In the genomic region with DNA sequence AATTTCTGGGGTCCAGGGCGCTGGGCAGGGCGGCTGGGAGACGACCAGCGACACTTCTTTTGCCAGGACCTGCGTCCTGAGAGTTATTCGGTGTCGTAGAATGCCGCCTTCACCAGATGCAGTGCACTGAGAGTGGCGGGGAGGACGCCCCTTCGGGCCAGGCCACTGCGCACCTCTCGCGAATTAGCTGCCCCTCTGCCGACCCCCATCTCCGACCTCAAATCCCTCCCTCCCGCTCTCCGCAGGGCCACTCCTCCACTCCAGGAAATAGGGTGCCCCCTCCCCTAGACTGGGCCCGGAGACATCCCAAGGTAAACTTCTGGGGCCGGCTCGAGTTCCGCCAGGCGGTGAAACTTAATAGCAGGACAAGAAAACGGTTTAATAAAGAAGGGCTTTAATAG, we compare ENCODE assay signal across 10 mouse cellular contexts. TPM values are rescaled to one million over a fixed set of nuclear protein-coding genes. Genes with fewer than 3 reads are reported as not detected.
A peak's percentile ranks its signal among the peaks of the same experiment; 100 is the strongest.
DNase-seq lines count a peak whose midpoint lies in the region; ATAC-seq and TF ChIP-seq lines count a peak whose summit lies in the region.
"Had no signal": no experiment of that assay in that cellular context is flagged by ENCODE, and none has a peak within 500 bp of the region (broad histone marks: within the 10 kb centered on the region; RNA-seq: fewer than 3 reads in every experiment).

No protein-coding gene starts in this region.

- no peak for TF ChIP-seq EP300 in ES-Bruce4 (IDR thresholded peaks at IDR 0.05; ENCODE audit: insufficient read depth, low read depth, low read length)

- no peak overlapping the region for H3K9ac ChIP-seq in heart, embryonic 16.5 days (ENCODE audit: low read length)
- no peak overlapping the region for H3K9ac ChIP-seq in ES-Bruce4 (ENCODE audit: low read depth, poor library complexity, severe bottlenecking)
- no peak overlapping the region for H3K9ac ChIP-seq in embryonic facial prominence, embryonic 15.5 days
- no peak overlapping the region for H3K9ac ChIP-seq in limb, embryonic 12.5 days (replicated peaks)

- WGBS in heart, embryonic 16.5 days, result 1% methylated on average over 24 of the region's 24 CpGs
- WGBS in embryonic facial prominence, embryonic 15.5 days, result under 1% methylated on average over 24 of the region's 24 CpGs
- under 1% methylated on average over 24 of the region's 24 CpGs for WGBS in limb, embryonic 12.5 days

- TF ChIP-seq POLR2A in ES-Bruce4 (IDR thresholded peaks at IDR 0.05; ENCODE audit: insufficient read depth, low read length), result no peak

- no peak for DNase-seq in heart, adult 9 months (ENCODE audit: low spot score in 2 of 2)
- DNase-seq in Muller cell, postnatal 12 days (ENCODE audit: inconsistent ontology term), result no peak
- no peak for DNase-seq in left cerebral cortex, postnatal 4 days
- DNase-seq: thymus, adult 2 months had no signal

- no peaks in the 10 kb centered on the region for H3K36me3 ChIP-seq in heart, embryonic 16.5 days (ENCODE audit: control insufficient read depth, insufficient read depth)
- no peaks in the 10 kb centered on the region for H3K36me3 ChIP-seq in ES-Bruce4 (ENCODE audit: control insufficient read depth, insufficient read depth, low read length, poor library complexity, severe bottlenecking)
- H3K36me3 ChIP-seq in embryonic facial prominence, embryonic 15.5 days, result no peaks in the 10 kb centered on the region
- no peaks in the 10 kb centered on the region for H3K36me3 ChIP-seq in limb, embryonic 12.5 days

- peaks cover 20% of the 10 kb centered on the region for H3K4me1 ChIP-seq in heart, embryonic 16.5 days (ENCODE audit: control insufficient read depth, insufficient read depth, low read length)
- H3K4me1 ChIP-seq in ES-Bruce4 (ENCODE audit: control insufficient read depth, insufficient read depth, low read length), result no peaks in the 10 kb centered on the region
- H3K4me1 ChIP-seq in embryonic facial prominence, embryonic 15.5 days, result peaks cover 33% of the 10 kb centered on the region
- peaks cover 38% of the 10 kb centered on the region for H3K4me1 ChIP-seq in limb, embryonic 12.5 days (replicated peaks)

- no peak overlapping the region for H3K27ac ChIP-seq in heart, embryonic 16.5 days (ENCODE audit: low read length)
- H3K27ac ChIP-seq in ES-Bruce4 (ENCODE audit: insufficient read depth, low read length), result no peak overlapping the region
- H3K27ac ChIP-seq in embryonic facial prominence, embryonic 15.5 days (replicated peaks), result no peak overlapping the region
- H3K27ac ChIP-seq in limb, embryonic 12.5 days, result no peak overlapping the region

- no peak for ATAC-seq in heart, embryonic 16.5 days (replicated peaks; ENCODE audit: extremely low read depth, insufficient read depth, low FRiP score)
- ATAC-seq in embryonic facial prominence, embryonic 15.5 days (ENCODE audit: insufficient number of reproducible peaks, low FRiP score, low TSS enrichment, low read depth), result no peak
- no peak for ATAC-seq in limb, embryonic 12.5 days (ENCODE audit: insufficient number of reproducible peaks, insufficient read depth, low FRiP score, low TSS enrichment, low read depth)
- ATAC-seq in inflammation-experienced regulatory T-cells, adult 6 months, result no peak

- H3K27me3 ChIP-seq in heart, embryonic 16.5 days (ENCODE audit: control insufficient read depth, insufficient read depth, low read length), result peaks cover 87% of the 10 kb centered on the region
- H3K27me3 ChIP-seq in ES-Bruce4 (ENCODE audit: control insufficient read depth, insufficient read depth, low read length, poor library complexity, severe bottlenecking), result peaks cover 47% of the 10 kb centered on the region
- peaks cover 97% of the 10 kb centered on the region for H3K27me3 ChIP-seq in embryonic facial prominence, embryonic 15.5 days
- H3K27me3 ChIP-seq in limb, embryonic 12.5 days, result peaks cover 97% of the 10 kb centered on the region
- H3K27me3 ChIP-seq: CH12.LX had no signal

- H3K4me3 ChIP-seq in heart, embryonic 16.5 days (ENCODE audit: low read length), result peak overlapping the region; percentile 28
- peak overlapping the region; percentile 59 for H3K4me3 ChIP-seq in ES-Bruce4 (ENCODE audit: low read depth, low read length)
- H3K4me3 ChIP-seq in embryonic facial prominence, embryonic 15.5 days (replicated peaks), result peak overlapping the region; percentile 24; the same call in 1 of the 2 replicates
- H3K4me3 ChIP-seq in limb, embryonic 12.5 days (replicated peaks), result peak overlapping the region; percentile 25

- intact Hi-C loops in left cerebral cortex, postnatal 4 days (cut with DNase I), result loop anchor here (2.0 to 10.0 kb wide), 3 partner anchors 227 to 319 kb away; a partner anchor contains a TSS

- H3K4me2 ChIP-seq in heart, embryonic 16.5 days (ENCODE audit: low read depth, low read length), result no peak overlapping the region
- peak overlapping the region; percentile 35 for H3K4me2 ChIP-seq in embryonic facial prominence, embryonic 15.5 days (replicated peaks)
- H3K4me2 ChIP-seq in limb, embryonic 12.5 days, result peak overlapping the region; percentile 37; the same call in 1 of the 2 replicates

- no peak for TF ChIP-seq CTCF in ES-Bruce4 (IDR thresholded peaks at IDR 0.05; ENCODE audit: low read depth, low read length)

- H3K9me3 ChIP-seq in heart, embryonic 16.5 days (replicated peaks; ENCODE audit: control insufficient read depth, low read length), result no peaks in the 10 kb centered on the region
- no peaks in the 10 kb centered on the region for H3K9me3 ChIP-seq in ES-Bruce4 (replicated peaks; ENCODE audit: control insufficient read depth, insufficient read depth, low read length, poor library complexity, severe bottlenecking)
- H3K9me3 ChIP-seq in embryonic facial prominence, embryonic 15.5 days (replicated peaks), result no peaks in the 10 kb centered on the region
- H3K9me3 ChIP-seq in limb, embryonic 12.5 days, result no peaks in the 10 kb centered on the region

RNA-seq across cellular contexts. Expression of a gene that starts 6.2 kb away (rescaled TPM):
- polyA plus RNA-seq in heart, embryonic 16.5 days (2015; fragmentation: Nextera tagmentation; extraction: Ambion mirVana), result 0.04 TPM in 1 of 2 replicates, not detected in the other
- 0.75 and 0.84 TPM in 2 replicates for polyA plus RNA-seq in ES-Bruce4 (2011; ENCODE audit: insufficient read depth, insufficient read length, low read depth, missing spikeins)
- 0.50 and 0.89 TPM in 2 replicates for polyA plus RNA-seq in embryonic facial prominence, embryonic 15.5 days (2015; fragmentation: Nextera tagmentation; extraction: Ambion mirVana)
- polyA plus RNA-seq in limb, embryonic 12.5 days (2016; fragmentation: Nextera tagmentation; extraction: Ambion mirVana), result 0.26 and 0.35 TPM in 2 replicates
- polyA plus RNA-seq in inflammation-experienced regulatory T-cells, adult 6 months (2017; shearing (Covaris generic)), result not detected
- 1 to 10 TPM; 3.2 to 4.7 TPM for total RNA-seq in left cerebral cortex, postnatal 4 days (2021)
